Mouse (Mus musculus) testis, adult 2 months (tissue): ENCODE measurements around the gene Gm12184. TPM values are rescaled to one million over a fixed set of nuclear protein-coding genes. Genes with fewer than 3 reads are reported as not detected.

Experiments
- H3K27ac ChIP-seq: fragments of 200-500 bp; 2 replicates; pipeline ENCODE4 v1.5.1; 2012; ENCODE audit warnings: low read depth, low read length; ENCODE audit not compliant: control insufficient read depth, insufficient read depth
- H3K27me3 ChIP-seq: fragments of 200-500 bp; 2 replicates; pipeline ENCODE4 v1.6.1; 2012; ENCODE audit warnings: mild to moderate bottlenecking, low read length, moderate library complexity; ENCODE audit not compliant: control insufficient read depth, insufficient read depth
- H3K36me3 ChIP-seq: fragments of 200-500 bp; 2 replicates; pipeline ENCODE4 v1.6.1; 2012; ENCODE audit warnings: mild to moderate bottlenecking, low read length; ENCODE audit not compliant: control insufficient read depth, insufficient read depth
- H3K4me1 ChIP-seq: fragments of 200-500 bp; 2 replicates; pipeline ENCODE4 v1.6.1; 2012; ENCODE audit warnings: low read length; ENCODE audit not compliant: control insufficient read depth, insufficient read depth
- H3K4me3 ChIP-seq: fragments of 200-500 bp; 2 replicates; pipeline ENCODE4 v1.5.1; 2012; ENCODE audit warnings: low read depth, mild to moderate bottlenecking, low read length, moderate library complexity, mixed read lengths; ENCODE audit not compliant: control insufficient read depth
- CTCF ChIP-seq: fragments of 200-500 bp; IDR thresholded peaks from 2 replicates; pipeline ENCODE4 v1.5.1; 2012; ENCODE audit warnings: low read depth, mild to moderate bottlenecking, inconsistent platforms, low read length, moderate library complexity; ENCODE audit not compliant: control insufficient read depth, insufficient read depth, insufficient replicate concordance
- POLR2A ChIP-seq: fragments of 200-500 bp; IDR thresholded peaks from 2 replicates; pipeline ENCODE4 v1.6.1; 2012; ENCODE audit warnings: low read depth, mild to moderate bottlenecking, inconsistent platforms, low read length, moderate library complexity; ENCODE audit not compliant: control insufficient read depth
- polyA plus RNA-seq: library from polyadenylated mRNA; depleted of rRNA; stranded (reverse); fragments of >200 nt; gene quantifications from 2 replicates; pipeline ENCODE4 v1.2.3, GENCODE M21; 2012

The Gm12184 gene
- polyA plus RNA-seq, 1 experiment = 7.2 TPM

- Histone ChIP-seq H3K36me3 (no peaks in the 10 kb centered on the region), H3K27me3 (no peaks in the 10 kb centered on the region)
Observed at GRCm38 (mm10) chr11:48844309-48844708, 17.9 kb upstream of the Gm12184 start.

GRCm38 (mm10) chr11:48843202-48843601, 16.7 kb upstream of the Gm12184 start:
- TF ChIP-seq POLR2A (no peak), CTCF (no peak)
- no peak overlapping the region for H3K4me3 ChIP-seq
- no peak overlapping the region for H3K27ac ChIP-seq
- H3K27me3 ChIP-seq = no peaks in the 10 kb centered on the region
- H3K4me1 ChIP-seq = no peaks in the 10 kb centered on the region
- H3K36me3 ChIP-seq = no peaks in the 10 kb centered on the region

More at GRCm38 (mm10) chr11:48844309-48844708, 17.9 kb upstream of the Gm12184 start:
- no peaks in the 10 kb centered on the region for H3K4me1 ChIP-seq
- H3K27ac ChIP-seq = no peak overlapping the region
- TF ChIP-seq CTCF = no peak
- no peak for TF ChIP-seq POLR2A
- no peak overlapping the region for H3K4me3 ChIP-seq

GRCm38 (mm10) chr11:48842378-48842792, 15.9 kb upstream of the Gm12184 start:
- H3K27me3 ChIP-seq = no peaks in the 10 kb centered on the region
- H3K4me1 ChIP-seq = peaks cover 3% of the 10 kb centered on the region
- no peaks in the 10 kb centered on the region for H3K36me3 ChIP-seq
- H3K4me3 ChIP-seq = no peak overlapping the region
- no peak overlapping the region for H3K27ac ChIP-seq
- no peak for TF ChIP-seq CTCF
- no peak for TF ChIP-seq POLR2A

GRCm38 (mm10) chr11:48841213-48841612, 14.8 kb upstream of the Gm12184 start:
- H3K4me3 ChIP-seq = no peak overlapping the region
- TF ChIP-seq POLR2A = no peak
- TF ChIP-seq CTCF = no peak
- H3K27ac ChIP-seq = no peak overlapping the region
- peaks cover 8% of the 10 kb centered on the region for H3K4me1 ChIP-seq
- H3K27me3 ChIP-seq = no peaks in the 10 kb centered on the region
- H3K36me3 ChIP-seq = no peaks in the 10 kb centered on the region

GRCm38 (mm10) chr11:48840805-48841204, 14.3 kb upstream of the Gm12184 start:
- Histone ChIP-seq H3K4me1 (peaks cover 8% of the 10 kb centered on the region), H3K27me3 (no peaks in the 10 kb centered on the region), H3K27ac (no peak overlapping the region), H3K36me3 (no peaks in the 10 kb centered on the region), H3K4me3 (no peak overlapping the region)
- no peak for TF ChIP-seq CTCF
- no peak for TF ChIP-seq POLR2A

- TF ChIP-seq CTCF = no peak
- TF ChIP-seq POLR2A = no peak
- Histone ChIP-seq H3K36me3 (no peaks in the 10 kb centered on the region), H3K27ac (no peak overlapping the region), H3K4me3 (no peak overlapping the region), H3K27me3 (no peaks in the 10 kb centered on the region), H3K4me1 (peaks cover 9% of the 10 kb centered on the region)
Observed at GRCm38 (mm10) chr11:48838879-48839680, 12.6 kb upstream of the Gm12184 start.

- no peak for TF ChIP-seq CTCF
- TF ChIP-seq POLR2A = peak; percentile 60; the same call in 1 of the 2 replicates
- no peaks in the 10 kb centered on the region for H3K36me3 ChIP-seq
- no peaks in the 10 kb centered on the region for H3K27me3 ChIP-seq
- peaks cover 10% of the 10 kb centered on the region for H3K4me1 ChIP-seq
- peak overlapping the region; percentile 59 for H3K27ac ChIP-seq
- H3K4me3 ChIP-seq = peak overlapping the region; percentile 82
Observed at GRCm38 (mm10) chr11:48838181-48838797, 11.8 kb upstream of the Gm12184 start.
